Mouse (Mus musculus): ENCODE results near the gene Vmn1r17.
"Not testable (repeated sequence)": the region's sequence is repeated elsewhere in the genome, so short reads cannot be mapped to it uniquely, and the experiment has no call there.

The Vmn1r17 gene

GRCm38 (mm10) chr6:57363627-57364026, at the start of gene Vmn1r17:
Gene Vmn1r17 (minus strand): TSS chr6:57363727.
- DNase-seq (ENCODE audit: low spot score): no peak

- DNase-seq (ENCODE audit: low spot score): not testable (repeated sequence)
Observed at GRCm38 (mm10) chr6:57403480-57403879, 40.0 kb upstream of the Vmn1r17 start, which contains the start of gene Vmn1r19. Gene Vmn1r19 (plus strand): TSS chr6:57403780.

GRCm38 (mm10) chr6:57395683-57396082, 32.2 kb upstream of the Vmn1r17 start, which contains the start of gene Vmn1r18:
Gene Vmn1r18 (minus strand): TSS chr6:57395783.
- no peak for DNase-seq (ENCODE audit: low spot score)

- DNase-seq (ENCODE audit: low spot score): no peak
Observed at GRCm38 (mm10) chr6:57367496-57367895, 4.0 kb upstream of the Vmn1r17 start.

- not testable (repeated sequence) for DNase-seq (ENCODE audit: low spot score)
Observed at GRCm38 (mm10) chr6:57365866-57366265, 2.3 kb upstream of the Vmn1r17 start.

GRCm38 (mm10) chr6:57356864-57357263, 6.7 kb downstream of the Vmn1r17 start:
- DNase-seq (ENCODE audit: low spot score): no peak

- no peak for DNase-seq (ENCODE audit: low spot score)
Observed at GRCm38 (mm10) chr6:57329394-57329793, 34.1 kb downstream of the Vmn1r17 start, which contains the start of gene Vmn1r16. Gene Vmn1r16 (minus strand): TSS chr6:57329494.

- no peak for DNase-seq (ENCODE audit: low spot score)
Observed at GRCm38 (mm10) chr6:57326176-57326575, 37.4 kb downstream of the Vmn1r17 start.

All from layer of hippocampus, adult 11-12 months (tissue).